Mouse (Mus musculus) thymus, adult 2 months (tissue): ENCODE measurements around the gene Ak9. TPM values are rescaled to one million over a fixed set of nuclear protein-coding genes. Genes with fewer than 3 reads are reported as not detected.
A peak's percentile ranks its signal among the peaks of the same experiment; 100 is the strongest.

Source experiments
- DNase-seq: peaks from one replicate; pipeline ENCODE4 v3.0.0; 2021
- H3K27ac ChIP-seq: fragments of 200-500 bp; 2 replicates; pipeline ENCODE4 v1.5.1; 2012; ENCODE audit warnings: low read length, control low read depth; ENCODE audit not compliant: control insufficient read depth, insufficient read depth
- H3K27me3 ChIP-seq: fragments of 200-500 bp; 2 replicates; pipeline ENCODE4 v1.6.1; 2012; ENCODE audit warnings: mild to moderate bottlenecking, low read length, moderate library complexity, mixed read lengths; ENCODE audit not compliant: control insufficient read depth, insufficient read depth
- H3K36me3 ChIP-seq: fragments of 200-500 bp; 2 replicates; pipeline ENCODE4 v1.6.1; 2012; ENCODE audit warnings: mild to moderate bottlenecking, low read length, moderate library complexity; ENCODE audit not compliant: control insufficient read depth, insufficient read depth
- H3K4me1 ChIP-seq: fragments of 200-500 bp; replicated peaks from 2 replicates; pipeline ENCODE4 v1.6.1; 2012; ENCODE audit warnings: low read length; ENCODE audit not compliant: control insufficient read depth, insufficient read depth
- H3K4me3 ChIP-seq: fragments of 200-500 bp; 2 replicates; pipeline ENCODE4 v1.5.1; 2012; ENCODE audit warnings: mild to moderate bottlenecking, low read length, control low read depth, moderate library complexity; ENCODE audit not compliant: control insufficient read depth, insufficient read depth
- CTCF ChIP-seq: fragments of 200-500 bp; IDR thresholded peaks from 2 replicates; pipeline ENCODE4 v1.5.1; 2012; ENCODE audit warnings: mild to moderate bottlenecking, control low read depth, low read length, moderate library complexity, borderline replicate concordance; ENCODE audit not compliant: control insufficient read depth, poor library complexity, insufficient read depth; ENCODE audit errors: extremely low read depth
- POLR2A ChIP-seq: fragments of 200-500 bp; IDR thresholded peaks from 2 replicates; pipeline ENCODE4 v1.6.1; 2012; ENCODE audit warnings: mild to moderate bottlenecking, low read length, control low read depth, moderate library complexity; ENCODE audit not compliant: control insufficient read depth, poor library complexity, insufficient read depth; ENCODE audit errors: extremely low read depth
- WGBS: fragments of 180-500 bp; shearing (Covaris S2); methylation state at CpG from one replicate; pipeline ENCODE4 v1.1.7; 2018; 5-methylcytosine and 5-hydroxymethylcytosine counted together
- polyA plus RNA-seq: library from polyadenylated mRNA; depleted of rRNA; stranded (reverse); fragments of >200 nt; gene quantifications from 2 replicates; pipeline ENCODE4 v1.2.3, GENCODE M21; 2012

Gene Ak9
- polyA plus RNA-seq, 1 experiment, result 0.04 TPM

- no peak for TF ChIP-seq CTCF
- no peak for TF ChIP-seq POLR2A
- DNase-seq, result peak; percentile 34
- Histone ChIP-seq H3K27me3 (no peaks in the 10 kb centered on the region), H3K27ac (peak overlapping the region; percentile 50; the same call in 1 of the 2 replicates), H3K4me3 (no peak overlapping the region), H3K4me1 (peaks cover 47% of the 10 kb centered on the region), H3K36me3 (peaks cover 3% of the 10 kb centered on the region; the same call in 1 of the 2 replicates)
- WGBS, result 14% methylated on average over 6 of the region's 6 CpGs
Observed at GRCm38 (mm10) chr10:41473782-41474468, 170.1 kb downstream of the Ak9 start.

GRCm38 (mm10) chr10:41474981-41475391 is 171.2 kb downstream of the Ak9 start:
- H3K4me1 ChIP-seq, result peaks cover 51% of the 10 kb centered on the region
- WGBS, result 95% methylated on average over 1 of the region's 1 CpGs
- TF ChIP-seq CTCF (no peak), POLR2A (no peak)
- H3K36me3 ChIP-seq, result peaks cover 13% of the 10 kb centered on the region; the same call in 1 of the 2 replicates
- H3K27me3 ChIP-seq, result no peaks in the 10 kb centered on the region
- DNase-seq, result no peak
- H3K27ac ChIP-seq, result no peak overlapping the region; the same call in 1 of the 2 replicates
- H3K4me3 ChIP-seq, result no peak overlapping the region

DNA sequence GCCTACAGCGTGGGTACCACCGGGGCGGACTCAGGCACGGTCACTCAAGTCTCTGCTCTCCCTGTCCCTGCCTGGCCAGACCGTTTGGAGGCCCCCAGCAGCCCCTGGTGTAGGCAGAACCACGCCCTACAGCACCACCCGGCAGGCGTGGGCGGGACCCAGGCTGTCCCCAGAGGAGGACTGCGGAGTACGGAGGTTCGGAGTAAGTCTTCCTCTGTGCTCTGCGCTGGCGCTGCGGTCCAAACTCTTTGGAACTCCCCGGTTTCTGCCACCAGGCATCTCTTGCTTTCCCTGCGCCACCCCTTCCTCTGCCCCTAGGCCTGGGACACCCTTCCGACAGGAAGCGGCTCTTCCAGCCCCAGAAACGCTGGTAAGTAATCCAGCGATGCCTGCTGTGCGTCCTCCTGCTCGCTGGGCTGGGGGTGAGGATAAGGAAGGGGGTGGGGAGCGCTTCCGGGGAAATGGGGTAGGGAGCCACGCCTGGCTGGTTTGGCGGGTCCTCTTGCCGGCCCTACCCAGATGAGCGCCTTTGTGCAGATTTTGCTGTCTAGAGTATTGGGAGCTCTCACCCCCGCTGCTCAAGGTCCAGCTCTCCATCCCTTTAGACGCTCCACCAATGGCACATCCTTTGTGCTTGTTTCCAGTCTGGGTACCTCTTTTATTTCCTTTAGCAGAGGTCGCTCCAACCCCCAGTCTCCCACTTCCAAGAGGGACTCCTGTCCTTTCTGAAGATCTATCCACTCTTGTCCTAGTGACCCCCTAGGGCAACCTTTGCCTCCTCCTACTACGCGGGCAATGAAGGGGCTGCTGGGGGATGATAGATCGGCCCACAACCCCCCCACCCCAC is 172.6 kb downstream of the Ak9 start, which contains the start of gene Mical1:
TSS of gene Mical1 (plus strand) at position 144 of the 847 bp plus-strand sequence.
- Histone ChIP-seq H3K27me3 (no peaks in the 10 kb centered on the region), H3K4me1 (peaks cover 46% of the 10 kb centered on the region), H3K36me3 (peaks cover 19% of the 10 kb centered on the region; the same call in 1 of the 2 replicates), H3K27ac (peak within 1 kb of the TSS; percentile 99), H3K4me3 (peak within 1 kb of the TSS; percentile 80)
- WGBS, result 1% methylated on average over 35 of the region's 35 CpGs
- no peak for TF ChIP-seq CTCF
- TF ChIP-seq POLR2A, result peak; percentile 51; the same call in 1 of the 2 replicates
- DNase-seq, result peak; percentile 69

- DNase-seq, result peak; percentile 62
- H3K4me1 ChIP-seq, result peaks cover 46% of the 10 kb centered on the region
- no peak; the same call in 1 of the 2 replicates for TF ChIP-seq POLR2A
- TF ChIP-seq CTCF, result no peak
- peaks cover 24% of the 10 kb centered on the region for H3K36me3 ChIP-seq
- under 1% methylated on average over 9 of the region's 9 CpGs for WGBS
- no peaks in the 10 kb centered on the region for H3K27me3 ChIP-seq
- H3K4me3 ChIP-seq, result peak overlapping the region; percentile 80
- H3K27ac ChIP-seq, result peak overlapping the region; percentile 99
Observed at GRCm38 (mm10) chr10:41477018-41477277, 173.2 kb downstream of the Ak9 start.

- Histone ChIP-seq H3K27ac (peak overlapping the region; percentile 99), H3K4me3 (peak overlapping the region; percentile 80), H3K4me1 (peaks cover 46% of the 10 kb centered on the region), H3K36me3 (peaks cover 30% of the 10 kb centered on the region), H3K27me3 (no peaks in the 10 kb centered on the region)
- WGBS, result 2% methylated on average over 20 of the region's 20 CpGs
- peak; percentile 71 for DNase-seq
- TF ChIP-seq POLR2A (0 out of 2 replicates have a peak, but pooled peaks have one; percentile 14), CTCF (0 out of 2 replicates have a peak, but pooled peaks have one; percentile 39)
Observed at GRCm38 (mm10) chr10:41477278-41478181, 173.8 kb downstream of the Ak9 start.

GRCm38 (mm10) chr10:41479961-41480360 is 176.2 kb downstream of the Ak9 start:
- Histone ChIP-seq H3K27me3 (no peaks in the 10 kb centered on the region), H3K4me3 (no peak overlapping the region), H3K27ac (no peak overlapping the region), H3K36me3 (peaks cover 52% of the 10 kb centered on the region), H3K4me1 (peaks cover 31% of the 10 kb centered on the region)
- no peak for DNase-seq
- TF ChIP-seq POLR2A (no peak), CTCF (no peak)
- 99% methylated on average over 3 of the region's 3 CpGs for WGBS
